Mouse (Mus musculus) CH12.LX (cell line): ENCODE results near the gene Unk.
A peak's percentile ranks its signal among the peaks of the same experiment; 100 is the strongest.

Source experiments
- CTCF ChIP-seq, 2 experiments: IDR thresholded peaks in 1 of 2; conservative IDR thresholded peaks in 1 of 2; 2 replicates each; pipeline ENCODE4 v1.5.1; 2011 to 2012; ENCODE audit warnings: low read depth in 2 of 2, low read length in 2 of 2, improper control_type of control experiment in 1 of 2, inconsistent platforms in 1 of 2, mild to moderate bottlenecking in 1 of 2, moderate library complexity in 1 of 2
- E2F4 ChIP-seq: IDR thresholded peaks from 2 replicates; pipeline ENCODE4 v1.6.1; 2011; ENCODE audit warnings: low read depth, low read length, improper control_type of control experiment; ENCODE audit not compliant: insufficient replicate concordance
- EP300 ChIP-seq: IDR thresholded peaks from 2 replicates; pipeline ENCODE4 v1.6.1; 2011; ENCODE audit warnings: low read length, improper control_type of control experiment
- HCFC1 ChIP-seq: IDR thresholded peaks from 2 replicates; pipeline ENCODE4 v1.6.1; 2012; ENCODE audit warnings: low read depth, mild to moderate bottlenecking, inconsistent platforms, low read length, improper control_type of control experiment
- KAT2A ChIP-seq: IDR thresholded peaks from 2 replicates; pipeline ENCODE4 v1.6.1; 2012; ENCODE audit warnings: low read length, improper control_type of control experiment, inconsistent platforms; ENCODE audit not compliant: insufficient replicate concordance
- MAX ChIP-seq: IDR thresholded peaks from 2 replicates; pipeline ENCODE4 v1.6.1; 2011; ENCODE audit warnings: low read length, improper control_type of control experiment
- MEF2A ChIP-seq: IDR thresholded peaks from 2 replicates; pipeline ENCODE4 v1.6.1; 2014; ENCODE audit warnings: low read depth, mild to moderate bottlenecking, inconsistent platforms, low read length, improper control_type of control experiment, borderline replicate concordance
- NELFE ChIP-seq: IDR thresholded peaks from 2 replicates; pipeline ENCODE4 v1.6.1; 2011; ENCODE audit warnings: low read depth, low read length, improper control_type of control experiment
- POLR2A ChIP-seq: IDR thresholded peaks from 2 replicates; pipeline ENCODE4 v1.6.1; 2011; ENCODE audit warnings: low read depth, mild to moderate bottlenecking, improper control_type of control experiment, low read length
- RAD21 ChIP-seq: IDR thresholded peaks from 2 replicates; pipeline ENCODE4 v1.6.1; 2011; ENCODE audit warnings: low read depth, mild to moderate bottlenecking, low read length, improper control_type of control experiment, moderate library complexity
- SIN3A ChIP-seq: IDR thresholded peaks from 2 replicates; pipeline ENCODE4 v1.6.1; 2012; ENCODE audit warnings: low read length, improper control_type of control experiment, inconsistent platforms
- USF1 ChIP-seq: IDR thresholded peaks from 2 replicates; pipeline ENCODE4 v1.6.1; 2014; ENCODE audit warnings: low read depth, mild to moderate bottlenecking, inconsistent platforms, low read length, improper control_type of control experiment
- USF2 ChIP-seq: conservative IDR thresholded peaks from 2 replicates; pipeline ENCODE4 v1.6.1; 2011; ENCODE audit warnings: low read depth, low read length, improper control_type of control experiment

DNA sequence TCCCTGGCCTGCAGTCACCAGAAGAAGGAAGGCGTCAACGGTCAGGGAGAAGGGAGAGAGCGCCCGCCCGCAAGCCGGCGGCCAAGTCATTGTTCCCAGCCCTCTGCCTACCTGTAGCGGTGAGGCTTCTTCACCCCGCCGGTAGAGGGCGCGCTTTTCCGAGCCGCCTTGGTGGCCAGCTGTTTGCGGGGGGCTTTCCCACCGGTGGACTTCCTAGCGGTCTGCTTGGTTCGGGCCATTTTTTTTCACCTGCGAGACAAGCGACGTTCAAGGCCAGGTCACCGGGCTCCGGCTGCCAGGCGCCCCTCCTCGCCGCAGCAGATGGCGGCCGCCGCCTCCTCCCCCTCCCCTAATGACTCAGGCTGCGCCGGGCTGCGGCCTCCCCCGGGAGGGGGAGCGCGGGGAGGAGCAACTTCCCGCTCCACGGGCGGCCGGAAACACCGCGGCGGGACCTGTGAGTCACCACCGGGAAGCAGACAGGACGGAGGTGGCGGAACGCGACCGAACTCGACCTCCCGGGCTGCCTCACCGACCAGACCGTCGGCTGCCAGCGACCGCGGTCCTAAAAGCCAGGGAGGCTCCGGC, 6.3 kb upstream of the Unk start:
- TF ChIP-seq CTCF (conservative IDR thresholded peaks at IDR 0.05 in 1 of 2, IDR thresholded peaks at IDR 0.05 in 1 of 2; ENCODE audit: low read depth in 2 of 2, low read length in 2 of 2) (peak in 1 of 2 experiments; percentile 70; a peak in 2 of 4 replicates), KAT2A (no peak), MEF2A (peak; percentile 70), USF1 (no peak), EP300 (no peak; the same call in 1 of the 2 replicates), E2F4 (no peak), USF2 (no peak), NELFE (no peak), RAD21 (no peak), MAX (no peak), HCFC1 (no peak), SIN3A (no peak), POLR2A (no peak)
